Mouse (Mus musculus) mature B cell (primary cell): Measurements from ENCODE around the gene Nfic.

ENCODE experiments used
- in situ Hi-C: fragments of 300-500 bp; cut with MboI; formaldehyde crosslinking; loops from 2 replicates; pipeline ENCODE4 v1.14.3; 2019

Nfic gene

DNA sequence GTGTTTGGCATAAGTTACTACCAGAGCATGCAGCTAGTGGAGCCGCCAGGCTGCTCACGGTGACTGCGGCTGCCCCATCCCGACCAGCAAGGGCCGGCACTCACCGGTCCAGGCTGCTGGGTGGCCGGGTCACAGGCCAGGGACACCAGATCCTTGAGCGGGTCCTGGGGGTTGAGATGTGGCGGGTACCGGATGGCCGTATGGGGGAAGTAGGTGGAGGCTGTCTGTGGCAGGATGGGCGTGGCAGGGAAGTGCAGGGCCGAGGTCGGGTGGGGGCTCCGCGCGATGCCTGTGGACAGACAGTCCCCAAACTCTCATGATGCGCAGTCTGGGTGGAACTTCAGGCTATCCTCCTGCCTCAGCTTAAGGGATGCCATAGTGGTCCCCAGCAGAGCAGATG is 50.7 kb downstream of the Nfic start:
- in situ Hi-C loops: loop anchor here (5.0 kb wide), 1 partner anchor 38 kb away; no protein-coding TSS in a partner anchor

DNA sequence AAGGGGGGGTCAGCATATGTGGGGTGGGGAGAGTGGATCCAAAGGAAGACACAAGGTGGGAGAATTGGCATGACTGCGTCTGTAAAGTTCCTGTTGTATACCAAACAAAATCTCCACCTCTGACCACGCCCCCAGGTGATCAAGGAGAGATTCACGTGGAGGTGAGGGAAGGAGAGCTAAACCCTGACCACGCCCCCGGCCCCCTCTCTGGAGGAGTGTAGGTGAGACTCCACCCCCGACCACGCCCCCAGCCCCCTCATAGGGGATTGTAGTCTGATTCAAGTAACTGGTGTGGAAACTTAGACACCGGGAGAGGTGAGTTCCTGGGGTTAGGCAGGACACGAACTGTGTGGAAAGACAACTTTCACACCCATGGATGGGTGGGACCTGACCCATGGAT is 51.4 kb downstream of the Nfic start:
- in situ Hi-C loops: no loop called here

DNA sequence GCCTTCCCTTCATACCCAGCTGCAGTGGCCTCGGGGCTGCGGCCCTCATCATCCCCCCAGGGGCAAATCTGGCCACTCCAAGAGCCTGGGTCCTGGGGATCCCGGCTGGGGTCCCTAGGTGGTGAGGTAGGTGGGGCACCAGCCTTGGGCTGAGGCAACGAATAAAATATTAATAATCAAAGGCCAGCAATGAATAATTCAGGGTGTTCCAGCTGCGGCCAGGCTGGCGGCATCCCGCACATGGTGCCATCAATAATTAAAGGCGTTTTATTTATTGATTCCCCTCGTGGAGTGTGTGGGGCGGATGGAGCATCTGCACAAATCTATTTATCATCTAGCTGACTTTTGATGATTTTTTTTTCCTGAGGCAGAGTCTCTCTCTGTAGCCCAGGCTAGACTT is 51.9 kb downstream of the Nfic start:
- in situ Hi-C loops: no loop called here

DNA sequence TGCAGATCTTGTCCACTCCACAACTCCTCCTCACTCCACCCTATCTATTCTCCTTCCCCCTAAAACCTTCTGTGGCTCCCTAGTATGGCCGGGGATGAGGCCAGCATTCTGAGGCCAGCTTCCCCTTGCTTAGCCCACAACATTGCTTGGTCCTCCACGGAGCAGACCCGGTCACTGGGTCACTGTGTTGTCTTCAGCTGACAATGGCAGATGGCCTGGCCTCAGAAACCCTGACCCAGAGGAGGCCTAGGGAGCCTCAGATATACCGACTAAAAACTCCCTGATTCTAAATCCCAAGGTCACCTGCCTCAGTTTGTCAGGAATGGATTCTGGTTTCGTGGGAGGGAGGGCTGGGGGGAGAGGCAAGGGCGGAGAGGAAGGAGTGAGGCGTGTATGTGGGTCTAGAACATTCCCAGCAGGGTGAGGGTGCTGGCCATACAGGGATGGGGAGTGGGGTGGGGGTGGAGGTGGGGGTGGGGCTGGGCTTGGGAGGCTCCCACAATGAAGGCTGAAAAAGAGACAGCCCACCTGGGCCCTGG is 53.1 kb downstream of the Nfic start:
- in situ Hi-C loops: no loop called here

- in situ Hi-C loops: no loop called here
These were observed 53.8 kb downstream of the Nfic start for GRCm38 (mm10) chr10:81401521-81402226.

GRCm38 (mm10) chr10:81401205-81401520 is 54.3 kb downstream of the Nfic start:
- in situ Hi-C loops: no loop called here

DNA sequence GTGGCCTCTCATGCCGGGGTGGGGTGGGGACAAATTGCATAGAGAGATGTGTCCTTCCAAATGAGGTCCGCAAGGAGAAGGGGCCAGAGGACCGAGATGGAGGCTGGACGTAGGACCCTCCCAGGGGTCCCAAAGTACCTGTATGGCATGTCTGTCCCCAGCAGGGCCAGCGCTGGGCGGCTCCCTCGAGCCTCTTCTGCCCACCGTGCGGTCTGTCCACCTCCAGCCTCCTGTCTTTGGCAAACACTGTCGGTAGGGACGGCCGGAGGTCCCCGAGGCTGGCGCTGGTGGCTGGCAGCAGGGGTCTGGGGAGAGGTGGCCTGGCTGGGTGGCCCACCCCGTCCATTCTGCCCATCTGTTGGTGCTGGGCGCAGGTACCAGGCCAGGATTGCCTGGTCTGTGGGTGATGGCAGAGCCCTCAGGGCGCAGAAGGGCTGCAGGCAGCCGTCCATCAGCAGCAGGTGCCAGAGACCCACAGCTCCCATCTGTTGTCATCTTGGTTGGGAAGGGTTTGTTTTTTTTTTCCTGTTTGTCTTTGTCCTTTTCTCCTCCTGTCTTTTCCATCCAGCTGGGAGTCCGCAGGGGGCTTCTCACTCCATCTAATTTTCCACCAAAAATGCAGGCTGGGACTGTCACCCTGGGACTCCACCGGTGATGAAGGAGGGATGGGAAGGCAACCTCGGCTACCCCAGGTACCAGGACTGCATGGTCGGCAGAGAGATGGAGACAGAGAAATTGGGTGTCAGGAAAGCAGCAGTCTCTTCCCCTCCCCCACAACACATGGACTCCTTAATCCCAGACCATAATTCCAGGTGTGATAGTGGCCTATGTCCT is 54.8 kb downstream of the Nfic start:
- in situ Hi-C loops: no loop called here

GRCm38 (mm10) chr10:81399798-81400308 is 55.6 kb downstream of the Nfic start:
- in situ Hi-C loops: no loop called here

- in situ Hi-C loops: no loop called here
These were observed 56.1 kb downstream of the Nfic start for GRCm38 (mm10) chr10:81399296-81399695.

GRCm38 (mm10) chr10:81396749-81397148 is 58.7 kb downstream of the Nfic start:
- in situ Hi-C loops: no loop called here

- in situ Hi-C loops: no loop called here
These were observed 59.6 kb downstream of the Nfic start for GRCm38 (mm10) chr10:81395865-81396264.

DNA sequence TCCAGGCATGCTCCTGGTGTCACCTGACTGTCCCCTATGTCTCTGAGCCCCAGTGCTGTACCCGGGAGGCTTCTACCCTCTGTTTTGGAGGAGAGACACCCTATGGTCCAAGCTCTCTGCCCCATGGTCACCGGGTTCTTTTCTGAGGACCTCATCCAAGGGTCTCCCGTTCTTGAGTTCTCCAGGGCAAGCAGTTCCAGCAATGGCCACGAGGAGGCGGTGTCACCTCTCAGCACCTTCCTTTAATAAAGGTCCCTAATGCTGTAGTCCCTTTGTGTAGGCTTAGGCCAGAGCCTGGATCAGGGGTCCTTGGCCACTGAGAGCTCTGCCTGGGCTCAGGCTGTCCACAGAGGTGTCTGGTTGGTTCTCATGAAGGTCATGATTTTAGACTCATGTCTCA is 60.3 kb downstream of the Nfic start:
- in situ Hi-C loops: no loop called here

GRCm38 (mm10) chr10:81393456-81394063 is 61.9 kb downstream of the Nfic start:
- in situ Hi-C loops: no loop called here

DNA sequence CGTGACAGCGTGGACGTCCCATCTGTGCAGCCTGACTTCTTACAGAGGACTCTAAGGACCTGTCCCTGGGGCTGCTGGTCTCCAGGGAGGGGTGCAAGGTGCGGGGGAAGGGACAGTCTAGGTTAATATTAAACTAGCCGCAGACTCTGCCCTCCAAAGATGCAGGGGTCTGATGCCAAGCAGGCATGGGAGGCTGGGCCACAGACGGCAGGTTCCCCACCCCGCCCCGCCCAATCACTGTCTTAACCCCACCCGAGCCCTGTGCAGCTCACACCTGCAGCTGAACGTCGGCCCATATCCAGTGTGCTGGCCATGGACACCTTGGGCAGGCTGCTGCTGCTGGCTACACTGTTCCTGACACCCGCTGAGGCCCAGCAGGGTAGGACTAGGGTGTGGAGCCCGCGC is 62.7 kb downstream of the Nfic start, which contains the start of gene Smim24:
Gene Smim24, plus strand, starts transcription at position 271 of the 405 bp plus-strand sequence.
- in situ Hi-C loops: no loop called here

- in situ Hi-C loops: no loop called here
These were observed 63.2 kb downstream of the Nfic start for GRCm38 (mm10) chr10:81392270-81392669.

DNA sequence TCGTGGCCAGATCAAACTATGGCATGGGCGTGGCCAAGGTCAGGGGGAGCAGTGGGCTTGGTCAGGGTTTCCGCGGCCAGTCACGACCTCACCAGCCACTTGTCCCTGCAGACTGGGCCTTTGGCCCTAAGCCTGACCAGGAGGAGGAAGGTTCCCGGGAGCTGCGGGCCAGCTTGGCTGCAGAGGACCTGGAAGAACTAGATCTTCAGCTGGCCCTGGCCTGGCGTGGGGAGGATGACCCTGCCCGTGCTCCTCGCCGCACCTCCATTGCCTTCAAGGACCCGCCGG is 64.8 kb downstream of the Nfic start:
- in situ Hi-C loops: no loop called here

DNA sequence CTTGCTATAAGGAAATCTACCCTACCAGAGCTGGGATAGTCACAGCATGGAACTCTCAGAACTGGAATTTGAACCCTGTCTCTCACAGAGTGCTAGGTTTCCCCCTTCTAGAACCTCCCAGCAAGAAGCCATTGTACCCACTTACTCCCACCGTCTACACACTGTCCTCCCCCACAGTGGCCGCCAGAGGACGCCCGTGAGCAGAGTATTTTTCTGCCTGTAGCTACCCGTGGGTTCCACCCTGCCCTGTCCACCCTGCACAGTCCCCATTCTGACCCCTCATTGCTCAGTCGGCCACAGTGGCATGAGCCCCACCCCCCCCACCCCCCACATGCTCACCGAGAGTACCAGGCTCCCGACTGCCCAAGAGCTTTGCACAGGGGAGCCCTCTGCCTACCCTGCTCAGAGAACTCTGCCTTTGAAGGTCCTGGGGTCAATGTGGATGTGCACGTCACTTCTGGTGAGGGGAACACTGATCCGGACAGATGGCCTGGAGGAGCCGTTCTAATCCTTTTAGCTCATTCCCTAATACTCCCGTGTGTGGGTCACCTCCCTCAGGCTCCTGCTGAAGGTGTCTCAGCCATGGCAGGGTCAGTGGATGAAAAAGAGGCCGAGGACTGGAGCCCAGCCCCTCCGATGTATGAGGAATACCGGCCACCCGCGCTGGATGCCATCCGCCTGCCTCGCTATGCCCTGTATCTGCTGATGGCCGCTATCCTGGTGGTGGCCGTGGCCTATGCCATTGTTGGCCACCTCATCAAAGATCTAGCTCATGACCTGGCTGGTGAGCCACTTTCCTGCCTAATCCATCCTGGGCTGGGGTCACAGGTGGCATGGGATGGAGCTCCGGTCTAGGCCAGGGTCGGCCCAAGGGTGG is 65.4 kb downstream of the Nfic start:
- in situ Hi-C loops: no loop called here

DNA sequence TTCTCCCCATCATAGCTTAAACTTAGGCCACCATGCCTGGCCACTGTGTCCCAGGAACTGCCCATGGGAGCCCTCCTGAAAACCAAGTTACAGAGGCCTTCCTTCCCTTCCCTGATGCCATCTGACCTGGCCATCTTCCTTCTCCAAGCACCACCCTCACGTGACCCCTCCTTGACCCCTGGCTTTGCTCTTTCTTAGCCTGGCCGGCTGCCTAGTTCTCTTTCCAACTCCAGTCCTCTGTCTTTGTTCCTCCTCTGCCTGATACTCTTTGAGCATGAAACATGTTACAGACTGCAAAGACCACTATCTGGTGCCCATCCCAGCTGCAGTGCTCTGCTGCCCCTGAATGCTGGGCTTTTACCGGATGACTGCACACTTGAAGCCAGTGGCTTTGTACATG is 66.1 kb downstream of the Nfic start:
- in situ Hi-C loops: no loop called here

DNA sequence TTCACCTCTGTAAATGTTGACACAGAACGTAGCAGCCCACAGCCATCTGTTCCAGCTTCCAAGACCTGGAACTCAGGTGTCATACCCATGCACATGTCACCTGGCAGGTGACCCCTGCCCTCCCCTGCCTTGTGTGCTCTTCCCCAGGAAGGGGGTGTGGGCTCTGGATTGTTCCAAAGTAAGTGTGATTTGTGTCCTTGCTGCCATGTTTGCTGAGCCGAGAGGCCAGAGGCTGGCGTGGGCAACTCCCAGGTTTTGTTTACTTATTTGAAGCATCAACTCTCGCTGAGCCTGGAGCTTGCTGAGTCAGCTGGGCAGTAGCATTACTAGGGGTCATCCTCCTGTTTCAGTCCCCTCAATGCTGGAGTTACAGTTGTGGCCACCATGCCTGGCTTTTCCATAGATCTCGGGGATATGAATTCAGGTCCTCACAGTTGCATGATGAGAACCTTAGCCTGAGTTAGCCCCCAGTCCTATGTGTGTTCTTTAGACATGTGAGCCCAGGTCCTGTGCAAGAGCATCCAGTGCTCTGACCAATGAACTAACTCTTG is 66.9 kb downstream of the Nfic start, which contains the start of gene Gm48552:
Gene Gm48552, plus strand, starts transcription at position 501 of the 551 bp plus-strand sequence.
- in situ Hi-C loops: no loop called here

DNA sequence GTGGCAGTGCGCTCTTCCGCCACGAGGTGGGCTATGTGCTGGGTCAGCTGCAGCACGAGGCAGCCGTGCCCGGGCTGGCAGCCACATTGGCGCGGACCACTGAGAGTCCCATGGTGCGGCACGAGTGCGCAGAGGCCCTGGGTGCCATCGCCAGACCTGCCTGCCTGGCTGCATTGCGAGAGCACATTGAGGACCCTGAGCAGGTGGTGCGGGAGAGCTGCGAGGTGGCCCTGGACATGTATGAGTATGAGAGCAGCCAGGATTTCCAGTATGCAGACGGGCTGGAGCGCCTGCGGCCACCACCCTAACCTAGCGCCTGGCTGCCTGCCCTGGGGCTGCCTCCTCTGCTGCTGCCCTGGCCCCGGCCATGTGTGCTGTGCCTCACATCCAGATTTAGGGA is 67.7 kb downstream of the Nfic start:
- in situ Hi-C loops: no loop called here

- in situ Hi-C loops: no loop called here
These were observed 69.7 kb downstream of the Nfic start for GRCm38 (mm10) chr10:81385603-81386306.
